Mouse (Mus musculus) kidney, postnatal 0 days (tissue): ENCODE results near the gene Fah. TPM values are rescaled to one million over a fixed set of nuclear protein-coding genes. Genes with fewer than 3 reads are reported as not detected.
A peak's percentile ranks its signal among the peaks of the same experiment; 100 is the strongest.

ENCODE experiments used
- ATAC-seq: fragments of 200-750 bp; cut with Nextera tagmentation; replicated peaks from 2 replicates; pipeline ENCODE4 v1.8.0; 2017; ENCODE audit warnings: low read depth, moderate number of reproducible peaks, moderate TSS enrichment, moderate library complexity; ENCODE audit not compliant: low FRiP score
- DNase-seq: peaks from one replicate; pipeline ENCODE4 v3.0.0-alpha.2; 2016; ENCODE audit warnings: low spot score
- H3K27ac ChIP-seq: fragments of 300-500 bp; sonication (generic); 2 replicates; pipeline ENCODE4 v1.5.1; 2014; ENCODE audit warnings: mild to moderate bottlenecking
- H3K27me3 ChIP-seq: fragments of 300-500 bp; sonication (generic); 2 replicates; pipeline ENCODE4 v1.6.1; 2014; ENCODE audit warnings: low read length, mixed read lengths; ENCODE audit not compliant: insufficient read depth
- H3K36me3 ChIP-seq: fragments of 300-500 bp; sonication (generic); 2 replicates; pipeline ENCODE4 v1.6.1; 2014; ENCODE audit warnings: low read length, mixed read lengths; ENCODE audit not compliant: insufficient read depth
- H3K4me1 ChIP-seq: fragments of 300-500 bp; sonication (generic); replicated peaks from 2 replicates; pipeline ENCODE4 v1.6.1; 2014; ENCODE audit warnings: antibody characterized with exemption, low read length, mixed read lengths; ENCODE audit not compliant: insufficient read depth
- H3K4me2 ChIP-seq: fragments of 300-500 bp; sonication (generic); 2 replicates; pipeline ENCODE4 v1.6.1; 2014; ENCODE audit warnings: mild to moderate bottlenecking, low read length, moderate library complexity, mixed read lengths
- H3K4me3 ChIP-seq: fragments of 300-500 bp; sonication (generic); replicated peaks from 2 replicates; pipeline ENCODE4 v1.5.1; 2014; ENCODE audit warnings: low read depth, low read length
- H3K9ac ChIP-seq: fragments of 300-500 bp; sonication (generic); 2 replicates; pipeline ENCODE4 v1.6.1; 2014; ENCODE audit warnings: low read depth, low read length
- H3K9me3 ChIP-seq: fragments of 300-500 bp; sonication (generic); replicated peaks from 2 replicates; pipeline ENCODE4 v1.6.1; 2016; ENCODE audit warnings: low read length, inconsistent platforms, mixed read lengths
- CTCF ChIP-seq: IDR thresholded peaks from 2 replicates; pipeline ENCODE4 v1.5.1; 2016; ENCODE audit warnings: antibody characterized with exemption, low read depth, mild to moderate bottlenecking, moderate library complexity
- WGBS: fragments of 180-500 bp; shearing (Covaris S2); extraction: QIAGEN DNeasy Blood & Tissue Kit; methylation state at CpG from one replicate; pipeline ENCODE4 v1.1.7; 2014; 5-methylcytosine and 5-hydroxymethylcytosine counted together
- polyA plus RNA-seq: library from polyadenylated mRNA; unstranded; fragments of >200 nt; fragmentation: Nextera tagmentation; extraction: Ambion mirVana; gene quantifications from 2 replicates; pipeline ENCODE4 v1.2.1, GENCODE M21; 2015

Gene Fah
- polyA plus RNA-seq = 53.9 and 61.0 TPM in 2 replicates

DNA sequence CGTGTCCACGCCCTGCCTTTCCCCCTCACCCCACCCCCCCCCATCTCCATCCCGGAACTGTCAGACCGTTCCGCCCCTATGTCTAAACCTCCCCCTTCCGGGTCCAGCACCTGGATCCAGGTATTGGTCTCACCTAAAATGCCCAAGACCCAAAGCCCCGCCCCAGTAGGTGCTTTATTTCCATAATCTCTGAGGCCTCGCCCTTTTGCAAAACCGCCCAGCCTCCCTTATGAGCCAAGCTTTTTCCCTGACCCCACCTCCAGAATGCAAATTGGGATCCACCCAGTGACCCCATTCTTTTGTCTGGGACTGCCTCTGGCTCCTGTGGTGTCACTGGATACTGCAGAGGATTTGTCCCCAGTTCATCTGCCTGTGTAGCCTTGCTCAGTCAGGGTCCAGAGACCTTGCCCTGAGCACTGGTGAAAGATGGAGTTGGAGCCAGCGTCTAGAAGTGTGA lies at the start of gene Fah:
Gene Fah (minus strand): TSS at position 430 of the 457 bp plus-strand sequence.
- DNase-seq (peak; percentile 58), ATAC-seq (peak; percentile 79)
- peak within 1 kb of the TSS; percentile 71 for H3K27ac ChIP-seq
- H3K4me2 ChIP-seq = peak within 1 kb of the TSS; percentile 93
- no peaks in the 10 kb centered on the region; the same call in 1 of the 2 replicates for H3K4me1 ChIP-seq
- H3K4me3 ChIP-seq = peak within 1 kb of the TSS; percentile 61
- TF ChIP-seq CTCF = no peak
- H3K27me3 ChIP-seq = no peaks in the 10 kb centered on the region
- WGBS = 0% methylated on average over 10 of the region's 10 CpGs
- H3K9me3 ChIP-seq = no peaks in the 10 kb centered on the region
- no peaks in the 10 kb centered on the region for H3K36me3 ChIP-seq
- H3K9ac ChIP-seq = peak within 1 kb of the TSS; percentile 60

DNA sequence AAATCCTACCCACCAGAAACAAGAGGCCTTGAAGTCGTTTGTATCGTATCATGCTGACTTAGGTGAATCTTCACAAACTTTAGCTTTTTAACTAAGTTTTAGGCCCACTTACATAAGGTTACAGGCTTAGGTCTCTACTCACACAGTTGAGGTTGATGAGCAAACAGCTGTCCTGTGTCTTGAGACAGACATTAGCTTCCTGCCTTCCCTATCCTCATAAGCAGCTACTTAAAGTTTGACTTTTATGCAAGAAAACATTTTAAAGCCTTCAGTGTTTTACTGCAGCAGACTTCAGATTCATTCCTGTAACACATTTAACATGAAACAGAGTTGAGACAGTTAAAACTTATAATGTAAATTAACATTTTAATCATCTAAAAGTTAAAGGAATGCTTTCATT lies 46.2 kb upstream of the Fah start:
- WGBS = 62% methylated on average over 2 of the region's 2 CpGs
- DNase-seq (peak; percentile 65), ATAC-seq (no peak)
- no peak overlapping the region for H3K9ac ChIP-seq
- H3K4me3 ChIP-seq = no peak overlapping the region
- no peak overlapping the region for H3K4me2 ChIP-seq
- no peak for TF ChIP-seq CTCF
- H3K27ac ChIP-seq = no peak overlapping the region
- no peaks in the 10 kb centered on the region for H3K27me3 ChIP-seq
- H3K4me1 ChIP-seq = no peaks in the 10 kb centered on the region; the same call in 1 of the 2 replicates
- H3K36me3 ChIP-seq = no peaks in the 10 kb centered on the region
- H3K9me3 ChIP-seq = no peaks in the 10 kb centered on the region

DNA sequence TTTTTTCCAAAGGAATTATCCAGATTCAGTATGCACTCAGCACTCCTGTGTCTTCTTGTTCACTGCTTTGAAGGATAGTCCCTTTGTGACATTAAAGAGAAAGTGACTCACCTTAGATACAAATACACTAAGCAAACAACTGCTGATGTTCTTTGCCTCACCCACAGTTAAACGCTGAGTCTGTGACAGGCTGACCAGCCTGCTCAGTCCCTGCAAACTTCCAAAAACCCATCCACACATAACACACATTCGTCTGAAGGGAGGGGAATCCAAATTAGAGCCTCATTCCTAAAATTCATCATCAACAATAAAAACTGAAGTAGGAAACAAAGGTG lies 45.4 kb upstream of the Fah start:
- no peaks in the 10 kb centered on the region for H3K9me3 ChIP-seq

DNA sequence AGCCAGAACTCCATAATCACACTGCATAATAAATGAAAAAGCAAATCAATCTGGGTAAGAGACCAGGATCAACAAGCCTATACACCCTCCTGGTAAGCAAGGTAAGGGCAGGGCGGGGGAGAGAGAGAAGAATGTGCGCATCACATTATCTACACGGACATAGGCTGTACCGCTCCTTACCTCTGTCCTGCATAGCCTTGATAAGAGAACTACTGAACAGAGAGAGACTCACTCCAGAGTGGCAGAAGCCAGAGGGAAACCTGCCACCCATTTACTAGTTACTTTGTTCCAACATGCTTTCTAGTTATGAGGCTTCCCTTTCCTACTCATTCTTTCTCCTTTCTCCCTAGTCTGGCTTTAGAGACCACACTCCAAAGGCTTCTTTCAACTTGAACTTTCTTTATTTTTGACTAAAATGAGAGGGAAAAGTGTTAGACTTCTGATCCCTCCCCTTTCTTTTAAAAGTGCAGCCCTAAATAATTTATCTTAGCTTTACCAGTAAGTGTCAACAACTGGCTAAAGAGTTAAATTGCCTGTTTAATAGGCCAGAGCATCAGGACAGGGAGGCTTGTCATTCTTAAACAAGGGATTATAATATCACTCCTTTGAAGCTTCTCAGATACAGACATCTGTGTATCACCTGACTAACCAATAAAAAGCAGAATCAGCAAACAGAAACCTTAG lies 44.9 kb upstream of the Fah start:
- no peak overlapping the region for H3K27ac ChIP-seq
- WGBS = 87% methylated on average over 4 of the region's 4 CpGs
- H3K4me2 ChIP-seq = no peak overlapping the region
- TF ChIP-seq CTCF = no peak
- no peak for ATAC-seq
- H3K4me3 ChIP-seq = no peak overlapping the region
- no peaks in the 10 kb centered on the region; the same call in 1 of the 2 replicates for H3K4me1 ChIP-seq
- no peaks in the 10 kb centered on the region for H3K9me3 ChIP-seq
- DNase-seq = no peak
- no peak overlapping the region for H3K9ac ChIP-seq
- no peaks in the 10 kb centered on the region for H3K27me3 ChIP-seq
- H3K36me3 ChIP-seq = no peaks in the 10 kb centered on the region

More for the DNA sequence above, 45.4 kb upstream of the Fah start:
- Histone ChIP-seq H3K36me3 (no peaks in the 10 kb centered on the region), H3K4me1 (no peaks in the 10 kb centered on the region; the same call in 1 of the 2 replicates), H3K27ac (no peak overlapping the region), H3K9ac (no peak overlapping the region), H3K4me3 (no peak overlapping the region), H3K4me2 (no peak overlapping the region), H3K27me3 (no peaks in the 10 kb centered on the region)
- no peak for ATAC-seq
- WGBS = 56% methylated on average over 2 of the region's 2 CpGs
- TF ChIP-seq CTCF = no peak
- no peak for DNase-seq

DNA sequence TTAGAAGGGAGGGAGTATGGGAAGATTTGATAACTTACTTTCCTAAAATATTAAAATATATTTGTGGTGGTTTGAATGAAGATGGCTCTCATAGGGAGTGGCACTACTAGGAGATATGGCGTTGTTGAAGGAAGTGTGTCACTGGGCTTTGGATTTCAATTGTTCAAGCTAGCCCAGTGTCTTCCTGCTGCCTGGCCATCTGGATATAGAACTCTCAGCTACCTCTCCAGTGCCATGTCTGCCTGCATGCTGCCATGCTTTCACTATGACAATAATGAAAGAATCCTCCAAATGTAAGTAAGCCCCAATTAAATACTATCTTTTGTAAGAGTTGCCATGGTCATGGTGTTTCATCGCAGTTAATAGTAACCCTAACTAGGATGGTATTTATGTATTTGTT lies 42.5 kb upstream of the Fah start:
- no peak overlapping the region for H3K9ac ChIP-seq
- no peak for ATAC-seq
- no peak overlapping the region for H3K4me3 ChIP-seq
- no peak for TF ChIP-seq CTCF
- H3K4me2 ChIP-seq = no peak overlapping the region
- WGBS = 94% methylated on average over 2 of the region's 2 CpGs
- no peaks in the 10 kb centered on the region for H3K27me3 ChIP-seq
- H3K27ac ChIP-seq = no peak overlapping the region
- no peaks in the 10 kb centered on the region for H3K36me3 ChIP-seq
- DNase-seq = no peak
- no peaks in the 10 kb centered on the region for H3K9me3 ChIP-seq
- no peaks in the 10 kb centered on the region; the same call in 1 of the 2 replicates for H3K4me1 ChIP-seq

DNA sequence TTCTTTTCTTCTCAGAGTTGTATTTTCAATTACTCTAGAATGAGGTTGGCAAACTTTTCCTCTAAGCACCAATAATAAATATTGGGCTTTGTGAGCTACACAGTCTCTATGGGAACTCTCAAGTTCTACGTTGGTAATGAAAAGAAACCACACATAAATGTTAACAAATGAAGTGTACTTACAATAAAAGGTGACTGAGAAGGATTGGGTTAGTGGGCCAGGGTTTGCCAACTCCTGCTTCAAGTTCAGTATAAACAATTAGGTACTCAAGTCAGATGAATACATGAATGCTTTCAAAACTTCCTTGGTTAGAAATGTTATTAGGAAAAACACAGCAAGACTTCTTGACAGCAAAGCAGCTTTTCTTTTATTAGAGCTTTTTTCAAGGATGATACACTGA lies 39.7 kb upstream of the Fah start:
- WGBS = 81% methylated on average over 1 of the region's 1 CpGs

More for the DNA sequence above, 39.7 kb upstream of the Fah start:
- Histone ChIP-seq H3K4me2 (no peak overlapping the region), H3K4me1 (no peaks in the 10 kb centered on the region), H3K27me3 (no peaks in the 10 kb centered on the region), H3K36me3 (no peaks in the 10 kb centered on the region), H3K9ac (no peak overlapping the region), H3K4me3 (no peak overlapping the region), H3K27ac (no peak overlapping the region), H3K9me3 (no peaks in the 10 kb centered on the region)
- DNase-seq = no peak
- ATAC-seq = no peak
- no peak for TF ChIP-seq CTCF
